ENCODE assay signal across 8 mouse cellular contexts in genomic region chr7:135792918-135793317, GRCm38 (mm10).
DNase-seq lines count a peak whose midpoint lies in the region; ATAC-seq and TF ChIP-seq lines count a peak whose summit lies in the region.

No protein-coding gene starts in this region.

- H3K4me1 ChIP-seq in midbrain, embryonic 11.5 days (ENCODE audit: control insufficient read depth, insufficient read depth, low read length) = peaks cover 3% of the 10 kb centered on the region; the same call in 1 of the 2 replicates
- peaks cover 7% of the 10 kb centered on the region; the same call in 1 of the 2 replicates for H3K4me1 ChIP-seq in midbrain, embryonic 15.5 days
- H3K4me1 ChIP-seq in liver, embryonic 11.5 days (replicated peaks; ENCODE audit: control insufficient read depth, insufficient read depth, low read length) = no peaks in the 10 kb centered on the region
- no peaks in the 10 kb centered on the region for H3K4me1 ChIP-seq in small intestine, adult 2 months (ENCODE audit: control insufficient read depth, insufficient read depth, insufficient read length, low read length)

- ATAC-seq in cerebellum, adult (ENCODE audit: insufficient number of reproducible peaks, low FRiP score, low TSS enrichment) = no peak
- ATAC-seq in midbrain, embryonic 11.5 days (ENCODE audit: low FRiP score) = no peak
- no peak for ATAC-seq in midbrain, embryonic 15.5 days (replicated peaks)
- ATAC-seq in liver, embryonic 11.5 days (replicated peaks; ENCODE audit: low FRiP score) = peak; percentile 56

- H3K27ac ChIP-seq in midbrain, embryonic 11.5 days (ENCODE audit: low read depth, low read length) = no peak overlapping the region
- no peak overlapping the region for H3K27ac ChIP-seq in midbrain, embryonic 15.5 days
- no peak overlapping the region for H3K27ac ChIP-seq in liver, embryonic 11.5 days (ENCODE audit: low read depth, low read length)
- no peak overlapping the region for H3K27ac ChIP-seq in small intestine, adult 2 months (ENCODE audit: insufficient read depth, low read depth, low read length)

- peak; percentile 3 for DNase-seq in cerebellum, adult 8-10 months
- peak; percentile 94 for DNase-seq in midbrain, embryonic 11.5 days (ENCODE audit: low spot score, missing footprints)
- peak; percentile 63 for DNase-seq in embryo, embryonic 11 days
- peak; percentile 43 for DNase-seq in liver, embryonic 11.5 days (ENCODE audit: low spot score)
- no peak for DNase-seq in frontal cortex, postnatal 14 days (ENCODE audit: low spot score in 2 of 2)

- H3K27me3 ChIP-seq in midbrain, embryonic 11.5 days (ENCODE audit: control insufficient read depth, insufficient read depth, low read length) = no peaks in the 10 kb centered on the region
- H3K27me3 ChIP-seq in midbrain, embryonic 15.5 days (replicated peaks) = no peaks in the 10 kb centered on the region
- no peaks in the 10 kb centered on the region for H3K27me3 ChIP-seq in liver, embryonic 11.5 days (replicated peaks; ENCODE audit: control insufficient read depth, insufficient read depth, low read length)
- no peaks in the 10 kb centered on the region for H3K27me3 ChIP-seq in small intestine, adult 2 months (ENCODE audit: control insufficient read depth, insufficient read depth, low read length)

- H3K4me3 ChIP-seq in midbrain, embryonic 11.5 days (ENCODE audit: low read depth, low read length) = no peak overlapping the region
- no peak overlapping the region for H3K4me3 ChIP-seq in midbrain, embryonic 15.5 days
- no peak overlapping the region for H3K4me3 ChIP-seq in liver, embryonic 11.5 days (ENCODE audit: low read depth, low read length)
- H3K4me3 ChIP-seq in small intestine, adult 2 months (ENCODE audit: low read depth, low read length) = no peak overlapping the region

- no peak for TF ChIP-seq POLR2A in small intestine, adult 2 months (IDR thresholded peaks at IDR 0.05; ENCODE audit: low read depth, low read length)

- no peaks in the 10 kb centered on the region for H3K9me3 ChIP-seq in midbrain, embryonic 11.5 days (ENCODE audit: control insufficient read depth, low read length)
- no peaks in the 10 kb centered on the region for H3K9me3 ChIP-seq in midbrain, embryonic 15.5 days
- no peaks in the 10 kb centered on the region for H3K9me3 ChIP-seq in liver, embryonic 11.5 days (ENCODE audit: control insufficient read depth, low read length)

- H3K36me3 ChIP-seq in midbrain, embryonic 11.5 days (ENCODE audit: control insufficient read depth, insufficient read depth, low read length) = no peaks in the 10 kb centered on the region
- H3K36me3 ChIP-seq in midbrain, embryonic 15.5 days (replicated peaks) = no peaks in the 10 kb centered on the region
- no peaks in the 10 kb centered on the region for H3K36me3 ChIP-seq in liver, embryonic 11.5 days (ENCODE audit: control insufficient read depth, insufficient read depth, low read length)
- no peaks in the 10 kb centered on the region for H3K36me3 ChIP-seq in small intestine, adult 2 months (ENCODE audit: control insufficient read depth, insufficient read depth, low read length)

- no peak overlapping the region for H3K4me2 ChIP-seq in midbrain, embryonic 11.5 days
- no peak overlapping the region for H3K4me2 ChIP-seq in midbrain, embryonic 15.5 days
- H3K4me2 ChIP-seq in liver, embryonic 11.5 days = no peak overlapping the region

- peak; percentile 82; the same call in 1 of the 2 replicates for TF ChIP-seq CTCF in small intestine, adult 2 months (IDR thresholded peaks at IDR 0.05; ENCODE audit: extremely low read depth, insufficient read length, insufficient replicate concordance, low read depth, low read length)

- H3K9ac ChIP-seq in midbrain, embryonic 11.5 days (ENCODE audit: low read length) = no peak overlapping the region
- no peak overlapping the region for H3K9ac ChIP-seq in midbrain, embryonic 15.5 days
- no peak overlapping the region for H3K9ac ChIP-seq in liver, embryonic 11.5 days (ENCODE audit: low read depth, low read length)

- 41% methylated on average over 8 of the region's 8 CpGs for WGBS in midbrain, embryonic 11.5 days
- WGBS in midbrain, embryonic 15.5 days = 39% methylated on average over 8 of the region's 8 CpGs
- WGBS in liver, embryonic 11.5 days = 26% methylated on average over 8 of the region's 8 CpGs
- WGBS in small intestine, adult 2 months = 25% methylated on average over 8 of the region's 8 CpGs

Comparison
In these comparisons a context has a peak if more than half of its experiments do, and no peak if none do; other contexts are left out.
1. DNase-seq: peak in cerebellum, adult 8-10 months (single experiment), midbrain, embryonic 11.5 days (single experiment), embryo, embryonic 11 days (single experiment) and liver, embryonic 11.5 days (single experiment); none in frontal cortex, postnatal 14 days (0 of 2).